14 mouse cellular contexts compared by ENCODE assay signal in the genomic region with DNA sequence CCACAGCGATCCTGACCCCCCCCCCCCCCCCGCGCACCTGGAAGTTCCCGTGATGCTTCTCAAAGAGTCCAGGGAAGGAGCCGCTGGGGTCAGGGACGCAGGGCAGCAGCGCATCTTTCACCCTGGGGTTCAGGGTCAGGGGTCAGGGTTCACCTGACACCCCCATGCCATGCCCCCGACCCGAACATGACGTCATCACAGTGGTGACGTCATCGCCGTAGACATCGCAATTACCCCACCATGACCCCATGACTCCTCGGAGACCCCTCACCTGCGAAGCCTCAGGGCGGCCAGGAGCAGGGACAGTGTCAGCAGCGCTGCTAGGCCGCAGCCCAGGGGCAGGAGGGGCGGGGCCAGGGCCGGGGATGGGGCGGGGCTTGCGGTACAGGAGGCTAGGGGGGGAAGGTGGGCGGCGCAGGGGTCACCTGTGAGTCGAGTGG. TPM values are rescaled to one million over a fixed set of nuclear protein-coding genes. Genes with fewer than 3 reads are reported as not detected.
DNase-seq lines count a peak whose midpoint lies in the region; ATAC-seq and TF ChIP-seq lines count a peak whose summit lies in the region.
"Had no signal": no experiment of that assay in that cellular context is flagged by ENCODE, and none has a peak within 500 bp of the region (broad histone marks: within the 10 kb centered on the region; RNA-seq: fewer than 3 reads in every experiment).

No protein-coding gene starts in this region.

- peaks cover 40% of the 10 kb centered on the region for H3K9me3 ChIP-seq in forebrain, embryonic 11.5 days (ENCODE audit: control insufficient read depth, low read length)
- peaks cover 72% of the 10 kb centered on the region for H3K9me3 ChIP-seq in forebrain, embryonic 10.5 days
- H3K9me3 ChIP-seq in E14TG2a.4 (ENCODE audit: low read length), result peaks cover 34% of the 10 kb centered on the region

- no peaks in the 10 kb centered on the region for H3K27me3 ChIP-seq in forebrain, embryonic 11.5 days (ENCODE audit: control insufficient read depth, insufficient read depth, low read length)
- H3K27me3 ChIP-seq in forebrain, embryonic 10.5 days (ENCODE audit: poor library complexity, severe bottlenecking), result no peaks in the 10 kb centered on the region
- no peaks in the 10 kb centered on the region for H3K27me3 ChIP-seq in E14TG2a.4 (ENCODE audit: insufficient read depth, low read length)
- H3K27me3 ChIP-seq: CH12.LX; midbrain, embryonic 12.5 days had no signal

- no peak overlapping the region for H3K4me2 ChIP-seq in forebrain, embryonic 11.5 days (ENCODE audit: low read depth, low read length, severe bottlenecking)
- H3K4me2 ChIP-seq: heart, embryonic 11.5 days; midbrain, embryonic 12.5 days had no signal

- DNase-seq in forebrain, embryonic 11.5 days (ENCODE audit: low spot score), result peak; percentile 63
- no peak for DNase-seq in forebrain, embryonic 10.5 days (ENCODE audit: extremely low spot score, low spot score)
- DNase-seq in lung, postnatal 10 days, result peak; percentile 17
- DNase-seq in lung, postnatal 14 days, result no peak
- DNase-seq in adrenal gland, postnatal 14 days, result peak; percentile 28
- DNase-seq: forebrain, postnatal 0 days; kidney, adult 9 months had no signal

- H3K4me3 ChIP-seq in forebrain, embryonic 11.5 days (ENCODE audit: low read depth, low read length), result no peak overlapping the region
- no peak overlapping the region for H3K4me3 ChIP-seq in forebrain, embryonic 10.5 days
- H3K4me3 ChIP-seq in E14TG2a.4 (replicated peaks; ENCODE audit: low read length), result peak overlapping the region; percentile 79
- H3K4me3 ChIP-seq: midbrain, embryonic 12.5 days had no signal

- no peaks in the 10 kb centered on the region for H3K4me1 ChIP-seq in forebrain, embryonic 11.5 days (replicated peaks; ENCODE audit: control insufficient read depth, insufficient read depth, low read length)
- 0 out of 2 replicates have a peak, but pooled peaks cover 4% of the 10 kb centered on the region for H3K4me1 ChIP-seq in forebrain, embryonic 10.5 days
- 0 out of 2 replicates have a peak, but pooled peaks cover 5% of the 10 kb centered on the region for H3K4me1 ChIP-seq in E14TG2a.4 (replicated peaks; ENCODE audit: low read depth, low read length)
- H3K4me1 ChIP-seq: midbrain, embryonic 12.5 days had no signal

- no peak overlapping the region for H3K9ac ChIP-seq in forebrain, embryonic 11.5 days (ENCODE audit: low read length)
- H3K9ac ChIP-seq: forebrain, postnatal 0 days; liver, embryonic 14.5 days; midbrain, embryonic 12.5 days had no signal

- ATAC-seq in forebrain, embryonic 11.5 days (replicated peaks; ENCODE audit: low FRiP score), result no peak
- no peak for ATAC-seq in monocyte, adult 5-6 weeks (replicated peaks; ENCODE audit: insufficient number of reproducible peaks, low FRiP score, low TSS enrichment, poor library complexity, severe bottlenecking)
- no peak for ATAC-seq in frontal cortex, adult (ENCODE audit: low TSS enrichment)
- ATAC-seq: forebrain, postnatal 0 days had no signal

- WGBS in forebrain, embryonic 11.5 days, result 85% methylated on average over 24 of the region's 26 CpGs
- WGBS in forebrain, embryonic 10.5 days, result 89% methylated on average over 26 of the region's 26 CpGs

- no peaks in the 10 kb centered on the region; the same call in 1 of the 2 replicates for H3K36me3 ChIP-seq in forebrain, embryonic 11.5 days (ENCODE audit: control insufficient read depth, insufficient read depth, low read length)
- peaks cover 30% of the 10 kb centered on the region for H3K36me3 ChIP-seq in forebrain, embryonic 10.5 days (replicated peaks)
- H3K36me3 ChIP-seq in E14TG2a.4 (ENCODE audit: insufficient read depth, low read length), result peaks cover 5% of the 10 kb centered on the region

- no peak for TF ChIP-seq CTCF in E14TG2a.4 (conservative IDR thresholded peaks at IDR 0.05; ENCODE audit: low read length)

- no peak overlapping the region for H3K27ac ChIP-seq in forebrain, embryonic 11.5 days (ENCODE audit: low read depth, low read length)
- no peak overlapping the region for H3K27ac ChIP-seq in forebrain, embryonic 10.5 days
- H3K27ac ChIP-seq: liver, embryonic 14.5 days; midbrain, embryonic 12.5 days had no signal

RNA-seq across cellular contexts. Expression of a gene that starts 3.5 kb away (rescaled TPM):
- 3.3 and 4.4 TPM in 2 replicates for polyA plus RNA-seq in forebrain, embryonic 11.5 days (2014; fragmentation: Nextera tagmentation; extraction: Ambion mirVana)
- 2.9 and 3.2 TPM in 2 replicates for polyA plus RNA-seq in forebrain, embryonic 10.5 days (2016; fragmentation: Nextera tagmentation; extraction: Ambion mirVana)
- total RNA-seq in adrenal gland, postnatal 14 days (2021), result 22.9 and 27.6 TPM in 2 replicates
- 41.4 to 51.2 TPM (median 49.4 TPM) in 3 replicates for total RNA-seq in monocyte, adult 5-6 weeks (2017)

Comparison
In these comparisons a context has a peak if more than half of its experiments do, and no peak if none do; other contexts are left out.
1. DNase-seq: peak in forebrain, embryonic 11.5 days (single experiment), lung, postnatal 10 days (single experiment) and adrenal gland, postnatal 14 days (single experiment); none in forebrain, embryonic 10.5 days (single experiment) and lung, postnatal 14 days (single experiment).